Mouse (Mus musculus): ENCODE data around the gene Cpne9. TPM values are rescaled to one million over a fixed set of nuclear protein-coding genes. Genes with fewer than 3 reads are reported as not detected.
"Not testable (repeated sequence)": the region's sequence is repeated elsewhere in the genome, so short reads cannot be mapped to it uniquely, and the experiment has no call there.

Gene Cpne9
- polyA plus RNA-seq, 1 experiment from 2014 or later: 0.20 TPM

- no peak for ATAC-seq (ENCODE audit: insufficient number of reproducible peaks, insufficient read depth, low FRiP score, low read depth)
- Histone ChIP-seq H3K9me3 (ENCODE audit: control insufficient read depth, low read depth, low read length) (no peaks in the 10 kb centered on the region), H3K27me3 (ENCODE audit: control insufficient read depth, insufficient read depth, low read length) (no peaks in the 10 kb centered on the region), H3K36me3 (ENCODE audit: control insufficient read depth, insufficient read depth, low read length) (peaks cover 82% of the 10 kb centered on the region), H3K9ac (replicated peaks; ENCODE audit: low read depth, low read length) (no peak overlapping the region), H3K4me2 (replicated peaks; ENCODE audit: low read depth, low read length) (no peak overlapping the region), H3K4me3 (ENCODE audit: low read depth, low read length) (no peak overlapping the region), H3K4me1 (ENCODE audit: control insufficient read depth, insufficient read depth, low read length) (no peaks in the 10 kb centered on the region), H3K27ac (ENCODE audit: low read length) (no peak overlapping the region)
- WGBS: 96% methylated on average over 3 of the region's 3 CpGs
Observed at GRCm38 (mm10) chr6:113315972-113316371, 33.9 kb downstream of the Cpne9 start.

DNA sequence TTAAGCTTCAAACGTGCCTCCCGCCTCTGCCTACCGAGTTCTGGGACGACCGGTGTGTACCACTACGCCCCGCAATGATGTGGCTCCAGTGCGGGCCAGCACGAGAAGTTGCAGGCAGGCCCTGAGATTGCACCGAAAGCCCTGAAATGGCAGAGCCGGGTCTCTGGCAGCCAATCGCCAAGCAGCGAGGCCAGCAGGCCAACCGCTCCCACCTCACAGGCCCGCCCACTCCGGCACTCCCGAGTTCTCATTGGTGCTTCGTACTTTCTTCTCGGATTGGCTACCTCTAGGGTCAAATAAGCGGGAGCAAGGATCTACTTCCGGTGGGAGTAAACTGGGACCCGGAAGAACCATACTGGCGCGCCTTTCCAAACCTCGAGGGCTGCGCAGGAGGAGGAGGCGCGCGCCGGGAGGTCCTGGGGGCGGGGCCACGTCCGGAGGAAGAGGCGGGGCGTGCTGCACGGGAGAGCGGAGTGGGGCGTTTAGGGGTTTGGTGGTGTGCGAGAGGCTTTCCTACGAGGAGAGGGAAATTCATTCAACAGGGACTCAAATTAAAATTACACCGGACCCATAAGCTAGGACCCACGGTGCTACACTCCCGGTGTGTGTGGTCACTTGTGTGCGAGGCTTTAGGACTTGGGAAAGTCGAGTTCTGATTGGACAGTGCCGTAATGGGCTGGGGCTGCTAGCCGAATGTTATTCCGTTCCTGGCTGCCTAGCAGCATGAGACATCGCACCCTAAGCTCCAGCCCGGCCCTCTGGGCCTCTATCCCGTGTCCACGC lies 44.6 kb downstream of the Cpne9 start, which contains the start of gene Ogg1:
TSS of gene Ogg1 (plus strand) at position 440 of the 783 bp plus-strand sequence.
- peak within 1 kb of the TSS; percentile 63 for H3K4me3 ChIP-seq (ENCODE audit: low read depth, low read length)
- peak within 1 kb of the TSS; percentile 70 for H3K4me2 ChIP-seq (replicated peaks; ENCODE audit: low read depth, low read length)
- peak within 1 kb of the TSS; percentile 91 for H3K27ac ChIP-seq (ENCODE audit: low read length)
- H3K27me3 ChIP-seq (ENCODE audit: control insufficient read depth, insufficient read depth, low read length): no peaks in the 10 kb centered on the region
- no peaks in the 10 kb centered on the region for H3K4me1 ChIP-seq (ENCODE audit: control insufficient read depth, insufficient read depth, low read length)
- H3K36me3 ChIP-seq (ENCODE audit: control insufficient read depth, insufficient read depth, low read length): peaks cover 42% of the 10 kb centered on the region
- H3K9me3 ChIP-seq (ENCODE audit: control insufficient read depth, low read depth, low read length): no peaks in the 10 kb centered on the region
- WGBS: under 1% methylated on average over 52 of the region's 52 CpGs
- peak; percentile 97 for ATAC-seq (ENCODE audit: insufficient number of reproducible peaks, insufficient read depth, low FRiP score, low read depth)
- peak within 1 kb of the TSS; percentile 57 for H3K9ac ChIP-seq (replicated peaks; ENCODE audit: low read depth, low read length)

- no peaks in the 10 kb centered on the region for H3K9me3 ChIP-seq (ENCODE audit: control insufficient read depth, low read depth, low read length)
- H3K4me3 ChIP-seq (ENCODE audit: low read depth, low read length): no peak overlapping the region
- H3K27ac ChIP-seq (ENCODE audit: low read length): no peak overlapping the region
- H3K9ac ChIP-seq (replicated peaks; ENCODE audit: low read depth, low read length): no peak overlapping the region
- no peaks in the 10 kb centered on the region for H3K27me3 ChIP-seq (ENCODE audit: control insufficient read depth, insufficient read depth, low read length)
- WGBS: 87% methylated on average over 1 of the region's 1 CpGs
- no peak overlapping the region for H3K4me2 ChIP-seq (replicated peaks; ENCODE audit: low read depth, low read length)
- no peak for ATAC-seq (ENCODE audit: insufficient number of reproducible peaks, insufficient read depth, low FRiP score, low read depth)
- peaks cover 25% of the 10 kb centered on the region for H3K36me3 ChIP-seq (ENCODE audit: control insufficient read depth, insufficient read depth, low read length)
- no peaks in the 10 kb centered on the region for H3K4me1 ChIP-seq (ENCODE audit: control insufficient read depth, insufficient read depth, low read length)
Observed at GRCm38 (mm10) chr6:113329396-113329795, 47.3 kb downstream of the Cpne9 start.

GRCm38 (mm10) chr6:113330547-113330946 lies 48.4 kb downstream of the Cpne9 start:
- Histone ChIP-seq H3K4me1 (ENCODE audit: control insufficient read depth, insufficient read depth, low read length) (no peaks in the 10 kb centered on the region), H3K27ac (ENCODE audit: low read length) (no peak overlapping the region), H3K9me3 (ENCODE audit: control insufficient read depth, low read depth, low read length) (no peaks in the 10 kb centered on the region), H3K9ac (replicated peaks; ENCODE audit: low read depth, low read length) (no peak overlapping the region), H3K4me3 (ENCODE audit: low read depth, low read length) (no peak overlapping the region), H3K27me3 (ENCODE audit: control insufficient read depth, insufficient read depth, low read length) (no peaks in the 10 kb centered on the region), H3K4me2 (replicated peaks; ENCODE audit: low read depth, low read length) (no peak overlapping the region), H3K36me3 (ENCODE audit: control insufficient read depth, insufficient read depth, low read length) (peaks cover 24% of the 10 kb centered on the region)
- ATAC-seq (ENCODE audit: insufficient number of reproducible peaks, insufficient read depth, low FRiP score, low read depth): no peak
- WGBS: 49% methylated on average over 2 of the region's 2 CpGs

DNA sequence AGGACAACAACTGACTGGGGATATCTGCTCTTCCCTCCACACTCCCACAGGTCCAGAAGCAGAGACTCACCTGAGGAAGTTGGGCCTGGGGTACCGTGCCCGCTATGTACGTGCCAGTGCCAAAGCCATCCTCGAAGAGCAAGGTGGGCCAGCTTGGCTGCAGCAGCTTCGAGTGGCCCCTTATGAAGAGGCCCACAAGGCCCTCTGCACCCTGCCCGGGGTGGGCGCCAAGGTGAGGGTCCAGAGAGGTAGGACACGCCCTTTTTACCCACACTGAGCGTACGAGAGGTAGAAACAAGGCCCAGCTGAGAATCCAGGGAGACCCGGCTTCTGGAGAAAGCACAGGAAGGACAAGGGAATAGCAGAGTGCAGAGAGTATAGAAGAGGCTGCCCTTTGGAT lies 49.6 kb downstream of the Cpne9 start:
- Histone ChIP-seq H3K9ac (replicated peaks; ENCODE audit: low read depth, low read length) (no peak overlapping the region), H3K4me2 (replicated peaks; ENCODE audit: low read depth, low read length) (no peak overlapping the region), H3K4me1 (ENCODE audit: control insufficient read depth, insufficient read depth, low read length) (no peaks in the 10 kb centered on the region), H3K9me3 (ENCODE audit: control insufficient read depth, low read depth, low read length) (no peaks in the 10 kb centered on the region), H3K27me3 (ENCODE audit: control insufficient read depth, insufficient read depth, low read length) (no peaks in the 10 kb centered on the region), H3K4me3 (ENCODE audit: low read depth, low read length) (no peak overlapping the region), H3K27ac (ENCODE audit: low read length) (no peak overlapping the region), H3K36me3 (ENCODE audit: control insufficient read depth, insufficient read depth, low read length) (peaks cover 34% of the 10 kb centered on the region)
- no peak for ATAC-seq (ENCODE audit: insufficient number of reproducible peaks, insufficient read depth, low FRiP score, low read depth)
- 90% methylated on average over 11 of the region's 11 CpGs for WGBS

DNA sequence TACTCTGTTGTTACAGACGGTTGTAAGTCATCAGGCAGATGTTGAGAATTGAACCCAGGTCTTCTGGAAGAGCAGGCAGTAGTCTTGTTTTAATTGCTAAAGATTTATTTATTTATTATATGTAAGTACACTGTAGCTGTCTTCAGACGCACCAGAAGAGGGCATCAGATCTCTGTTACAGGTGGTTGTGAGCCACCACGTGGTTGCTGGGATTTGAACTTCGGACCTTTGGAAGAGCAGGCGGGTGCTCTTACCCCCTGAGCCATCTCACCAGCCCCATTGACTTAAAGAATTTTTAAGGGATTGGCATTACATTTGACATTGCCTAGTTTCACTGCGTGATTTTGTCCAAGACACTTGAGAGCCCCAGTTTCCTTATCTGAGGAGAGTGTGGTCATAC lies 50.6 kb downstream of the Cpne9 start:
- 76% methylated on average over 6 of the region's 6 CpGs for WGBS

GRCm38 (mm10) chr6:113333137-113333950 lies 51.2 kb downstream of the Cpne9 start:
- no peaks in the 10 kb centered on the region for H3K4me1 ChIP-seq (ENCODE audit: control insufficient read depth, insufficient read depth, low read length)
- no peak overlapping the region for H3K4me3 ChIP-seq (ENCODE audit: low read depth, low read length)
- no peaks in the 10 kb centered on the region for H3K9me3 ChIP-seq (ENCODE audit: control insufficient read depth, low read depth, low read length)
- ATAC-seq (ENCODE audit: insufficient number of reproducible peaks, insufficient read depth, low FRiP score, low read depth): peak; percentile 53
- no peak overlapping the region for H3K9ac ChIP-seq (replicated peaks; ENCODE audit: low read depth, low read length)
- H3K4me2 ChIP-seq (replicated peaks; ENCODE audit: low read depth, low read length): no peak overlapping the region
- H3K36me3 ChIP-seq (ENCODE audit: control insufficient read depth, insufficient read depth, low read length): peaks cover 43% of the 10 kb centered on the region
- no peaks in the 10 kb centered on the region for H3K27me3 ChIP-seq (ENCODE audit: control insufficient read depth, insufficient read depth, low read length)
- peak overlapping the region; percentile 67; the same call in 1 of the 2 replicates for H3K27ac ChIP-seq (ENCODE audit: low read length)
- WGBS: 67% methylated on average over 14 of the region's 14 CpGs

More for the DNA sequence above, 50.6 kb downstream of the Cpne9 start:
- not testable (repeated sequence) for H3K4me3 ChIP-seq (ENCODE audit: low read depth, low read length); H3K9ac ChIP-seq (replicated peaks; ENCODE audit: low read depth, low read length); H3K27me3 ChIP-seq (ENCODE audit: control insufficient read depth, insufficient read depth, low read length); H3K4me2 ChIP-seq (replicated peaks; ENCODE audit: low read depth, low read length); H3K9me3 ChIP-seq (ENCODE audit: control insufficient read depth, low read depth, low read length); ATAC-seq (ENCODE audit: insufficient number of reproducible peaks, insufficient read depth, low FRiP score, low read depth); H3K4me1 ChIP-seq (ENCODE audit: control insufficient read depth, insufficient read depth, low read length)
- H3K36me3 ChIP-seq (ENCODE audit: control insufficient read depth, insufficient read depth, low read length): peaks cover 37% of the 10 kb centered on the region
- peak overlapping the region; percentile 67; the same call in 1 of the 2 replicates for H3K27ac ChIP-seq (ENCODE audit: low read length)

DNA sequence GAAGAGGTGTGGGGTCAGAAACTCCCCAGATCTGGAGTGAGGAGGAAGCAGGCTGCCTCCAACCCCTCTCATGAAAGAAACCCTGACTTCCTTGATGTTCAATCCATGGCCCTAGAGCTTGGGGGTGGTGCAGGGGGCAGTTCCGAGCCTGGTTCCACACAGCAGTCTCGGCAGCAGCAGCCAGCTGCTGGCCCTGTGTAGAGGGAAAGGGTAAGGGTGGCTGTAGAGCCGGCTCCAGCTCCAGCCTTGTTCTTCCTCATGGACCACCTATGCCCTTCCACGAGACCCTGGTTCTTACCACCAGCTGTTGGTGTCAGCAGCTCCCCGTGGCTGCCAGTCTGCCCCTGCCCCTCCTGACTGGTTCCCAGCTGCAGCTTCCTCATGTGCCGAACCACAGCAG lies 52.1 kb downstream of the Cpne9 start:
- ATAC-seq (ENCODE audit: insufficient number of reproducible peaks, insufficient read depth, low FRiP score, low read depth): no peak
- no peaks in the 10 kb centered on the region for H3K27me3 ChIP-seq (ENCODE audit: control insufficient read depth, insufficient read depth, low read length)
- no peak overlapping the region for H3K9ac ChIP-seq (replicated peaks; ENCODE audit: low read depth, low read length)
- no peaks in the 10 kb centered on the region for H3K4me1 ChIP-seq (ENCODE audit: control insufficient read depth, insufficient read depth, low read length)
- H3K36me3 ChIP-seq (ENCODE audit: control insufficient read depth, insufficient read depth, low read length): peaks cover 49% of the 10 kb centered on the region
- no peaks in the 10 kb centered on the region for H3K9me3 ChIP-seq (ENCODE audit: control insufficient read depth, low read depth, low read length)
- H3K27ac ChIP-seq (ENCODE audit: low read length): no peak overlapping the region
- H3K4me3 ChIP-seq (ENCODE audit: low read depth, low read length): no peak overlapping the region
- H3K4me2 ChIP-seq (replicated peaks; ENCODE audit: low read depth, low read length): no peak overlapping the region
- WGBS: 73% methylated on average over 6 of the region's 6 CpGs
